Mouse (Mus musculus): ENCODE results near the gene Nr2c1. TPM values are rescaled to one million over a fixed set of nuclear protein-coding genes. Genes with fewer than 3 reads are reported as not detected.

Nr2c1 gene
- polyA plus RNA-seq, 1 experiment, result 10.1 TPM

- no peak overlapping the region for H3K27ac ChIP-seq (ENCODE audit: control insufficient read depth, insufficient read depth, low read depth, low read length)
- H3K27me3 ChIP-seq (ENCODE audit: control insufficient read depth, insufficient read depth, low read length), result no peaks in the 10 kb centered on the region
- H3K36me3 ChIP-seq (ENCODE audit: control insufficient read depth, insufficient read depth, low read length), result peaks cover 1% of the 10 kb centered on the region; the same call in 1 of the 2 replicates
- H3K4me1 ChIP-seq (ENCODE audit: control insufficient read depth, insufficient read depth, low read length), result no peaks in the 10 kb centered on the region
- H3K4me3 ChIP-seq (ENCODE audit: control insufficient read depth, low read depth, low read length), result no peak overlapping the region
- TF ChIP-seq POLR2A (IDR thresholded peaks at IDR 0.05; ENCODE audit: control insufficient read depth, low read depth, low read length), result no peak
- TF ChIP-seq CTCF (IDR thresholded peaks at IDR 0.05; ENCODE audit: control insufficient read depth, insufficient read depth, insufficient replicate concordance, low read depth, low read length), result no peak
Observed at GRCm38 (mm10) chr10:94171440-94172130, 23.8 kb downstream of the Nr2c1 start.

GRCm38 (mm10) chr10:94172137-94172536 lies 24.3 kb downstream of the Nr2c1 start:
- Histone ChIP-seq H3K27me3 (ENCODE audit: control insufficient read depth, insufficient read depth, low read length) (no peaks in the 10 kb centered on the region), H3K36me3 (ENCODE audit: control insufficient read depth, insufficient read depth, low read length) (peaks cover 1% of the 10 kb centered on the region; the same call in 1 of the 2 replicates), H3K4me1 (ENCODE audit: control insufficient read depth, insufficient read depth, low read length) (no peaks in the 10 kb centered on the region), H3K27ac (ENCODE audit: control insufficient read depth, insufficient read depth, low read depth, low read length) (no peak overlapping the region), H3K4me3 (ENCODE audit: control insufficient read depth, low read depth, low read length) (no peak overlapping the region)
- no peak for TF ChIP-seq POLR2A (IDR thresholded peaks at IDR 0.05; ENCODE audit: control insufficient read depth, low read depth, low read length)
- no peak for TF ChIP-seq CTCF (IDR thresholded peaks at IDR 0.05; ENCODE audit: control insufficient read depth, insufficient read depth, insufficient replicate concordance, low read depth, low read length)

GRCm38 (mm10) chr10:94172706-94173105 lies 24.9 kb downstream of the Nr2c1 start:
- H3K27ac ChIP-seq (ENCODE audit: control insufficient read depth, insufficient read depth, low read depth, low read length), result no peak overlapping the region
- no peaks in the 10 kb centered on the region for H3K4me1 ChIP-seq (ENCODE audit: control insufficient read depth, insufficient read depth, low read length)
- H3K4me3 ChIP-seq (ENCODE audit: control insufficient read depth, low read depth, low read length), result no peak overlapping the region
- no peaks in the 10 kb centered on the region for H3K27me3 ChIP-seq (ENCODE audit: control insufficient read depth, insufficient read depth, low read length)
- peaks cover 1% of the 10 kb centered on the region; the same call in 1 of the 2 replicates for H3K36me3 ChIP-seq (ENCODE audit: control insufficient read depth, insufficient read depth, low read length)
- TF ChIP-seq POLR2A (IDR thresholded peaks at IDR 0.05; ENCODE audit: control insufficient read depth, low read depth, low read length), result no peak
- TF ChIP-seq CTCF (IDR thresholded peaks at IDR 0.05; ENCODE audit: control insufficient read depth, insufficient read depth, insufficient replicate concordance, low read depth, low read length), result no peak

- Histone ChIP-seq H3K36me3 (ENCODE audit: control insufficient read depth, insufficient read depth, low read length) (peaks cover 1% of the 10 kb centered on the region; the same call in 1 of the 2 replicates), H3K4me1 (ENCODE audit: control insufficient read depth, insufficient read depth, low read length) (no peaks in the 10 kb centered on the region), H3K27me3 (ENCODE audit: control insufficient read depth, insufficient read depth, low read length) (no peaks in the 10 kb centered on the region), H3K4me3 (ENCODE audit: control insufficient read depth, low read depth, low read length) (no peak overlapping the region), H3K27ac (ENCODE audit: control insufficient read depth, insufficient read depth, low read depth, low read length) (no peak overlapping the region)
- TF ChIP-seq CTCF (IDR thresholded peaks at IDR 0.05; ENCODE audit: control insufficient read depth, insufficient read depth, insufficient replicate concordance, low read depth, low read length), result no peak
- TF ChIP-seq POLR2A (IDR thresholded peaks at IDR 0.05; ENCODE audit: control insufficient read depth, low read depth, low read length), result no peak
Observed at GRCm38 (mm10) chr10:94174652-94175051, 26.8 kb downstream of the Nr2c1 start.

GRCm38 (mm10) chr10:94183199-94183598 lies 35.4 kb downstream of the Nr2c1 start:
- TF ChIP-seq POLR2A (IDR thresholded peaks at IDR 0.05; ENCODE audit: control insufficient read depth, low read depth, low read length) (no peak), CTCF (IDR thresholded peaks at IDR 0.05; ENCODE audit: control insufficient read depth, insufficient read depth, insufficient replicate concordance, low read depth, low read length) (no peak)
- Histone ChIP-seq H3K4me3 (ENCODE audit: control insufficient read depth, low read depth, low read length) (no peak overlapping the region), H3K36me3 (ENCODE audit: control insufficient read depth, insufficient read depth, low read length) (no peaks in the 10 kb centered on the region), H3K4me1 (ENCODE audit: control insufficient read depth, insufficient read depth, low read length) (no peaks in the 10 kb centered on the region), H3K27me3 (ENCODE audit: control insufficient read depth, insufficient read depth, low read length) (no peaks in the 10 kb centered on the region), H3K27ac (ENCODE audit: control insufficient read depth, insufficient read depth, low read depth, low read length) (no peak overlapping the region)

GRCm38 (mm10) chr10:94198482-94199405 lies 50.9 kb downstream of the Nr2c1 start, which contains the start of gene Ndufa12:
Ndufa12 (plus strand) TSS chr10:94198720.
- peak within 1 kb of the TSS; percentile 85 for H3K4me3 ChIP-seq (ENCODE audit: control insufficient read depth, low read depth, low read length)
- peaks cover 2% of the 10 kb centered on the region for H3K4me1 ChIP-seq (ENCODE audit: control insufficient read depth, insufficient read depth, low read length)
- H3K36me3 ChIP-seq (ENCODE audit: control insufficient read depth, insufficient read depth, low read length), result no peaks in the 10 kb centered on the region; the same call in none of the 2 replicates
- H3K27me3 ChIP-seq (ENCODE audit: control insufficient read depth, insufficient read depth, low read length), result no peaks in the 10 kb centered on the region
- TF ChIP-seq POLR2A (IDR thresholded peaks at IDR 0.05; ENCODE audit: control insufficient read depth, low read depth, low read length) (peak; percentile 81), CTCF (IDR thresholded peaks at IDR 0.05; ENCODE audit: control insufficient read depth, insufficient read depth, insufficient replicate concordance, low read depth, low read length) (peak; percentile 30)
- peak within 1 kb of the TSS; percentile 79 for H3K27ac ChIP-seq (ENCODE audit: control insufficient read depth, insufficient read depth, low read depth, low read length)

- no peaks in the 10 kb centered on the region for H3K27me3 ChIP-seq (ENCODE audit: control insufficient read depth, insufficient read depth, low read length)
- H3K27ac ChIP-seq (ENCODE audit: control insufficient read depth, insufficient read depth, low read depth, low read length), result no peak overlapping the region
- no peaks in the 10 kb centered on the region; the same call in 1 of the 2 replicates for H3K4me1 ChIP-seq (ENCODE audit: control insufficient read depth, insufficient read depth, low read length)
- no peaks in the 10 kb centered on the region; the same call in none of the 2 replicates for H3K36me3 ChIP-seq (ENCODE audit: control insufficient read depth, insufficient read depth, low read length)
- no peak overlapping the region for H3K4me3 ChIP-seq (ENCODE audit: control insufficient read depth, low read depth, low read length)
- TF ChIP-seq CTCF (IDR thresholded peaks at IDR 0.05; ENCODE audit: control insufficient read depth, insufficient read depth, insufficient replicate concordance, low read depth, low read length) (no peak), POLR2A (IDR thresholded peaks at IDR 0.05; ENCODE audit: control insufficient read depth, low read depth, low read length) (no peak)
Observed at GRCm38 (mm10) chr10:94204973-94205372, 57.1 kb downstream of the Nr2c1 start.

Data from testis, adult 2 months (tissue).